In genomic region chr10:62508459-62508858, GRCm38 (mm10) we compare ENCODE assay signal across 8 mouse cellular contexts. TPM values are rescaled to one million over a fixed set of nuclear protein-coding genes. Genes with fewer than 3 reads are reported as not detected.
A peak's percentile ranks its signal among the peaks of the same experiment; 100 is the strongest.
DNase-seq lines count a peak whose midpoint lies in the region; ATAC-seq lines count a peak whose summit lies in the region.

No protein-coding gene starts in this region.

- no peaks in the 10 kb centered on the region for H3K4me1 ChIP-seq in neural tube, embryonic 11.5 days (ENCODE audit: control insufficient read depth, insufficient read depth, low read length)
- H3K4me1 ChIP-seq in erythroblast, embryonic 14.5 days (ENCODE audit: control insufficient read depth), result peaks cover 55% of the 10 kb centered on the region
- H3K4me1 ChIP-seq in limb, embryonic 11.5 days (ENCODE audit: control insufficient read depth, insufficient read depth, low read length), result no peaks in the 10 kb centered on the region
- no peaks in the 10 kb centered on the region for H3K4me1 ChIP-seq in midbrain, embryonic 15.5 days

- no peaks in the 10 kb centered on the region for H3K36me3 ChIP-seq in neural tube, embryonic 11.5 days (ENCODE audit: control insufficient read depth, insufficient read depth, low read length)
- H3K36me3 ChIP-seq in erythroblast, embryonic 14.5 days (ENCODE audit: control insufficient read depth), result no peaks in the 10 kb centered on the region
- H3K36me3 ChIP-seq in limb, embryonic 11.5 days (ENCODE audit: control insufficient read depth, insufficient read depth, low read length), result no peaks in the 10 kb centered on the region
- H3K36me3 ChIP-seq in midbrain, embryonic 15.5 days (replicated peaks), result no peaks in the 10 kb centered on the region

- no peaks in the 10 kb centered on the region for H3K27me3 ChIP-seq in neural tube, embryonic 11.5 days (ENCODE audit: control insufficient read depth, insufficient read depth, low read length)
- H3K27me3 ChIP-seq in erythroblast, embryonic 14.5 days (ENCODE audit: control insufficient read depth), result peaks cover 14% of the 10 kb centered on the region
- H3K27me3 ChIP-seq in limb, embryonic 11.5 days (ENCODE audit: control insufficient read depth, insufficient read depth, low read length), result peaks cover 3% of the 10 kb centered on the region; the same call in 1 of the 2 replicates
- H3K27me3 ChIP-seq in midbrain, embryonic 15.5 days (replicated peaks), result 0 out of 2 replicates have a peak, but pooled peaks cover 8% of the 10 kb centered on the region

- H3K4me3 ChIP-seq in neural tube, embryonic 11.5 days (ENCODE audit: low read depth, low read length), result no peak overlapping the region
- peak overlapping the region; percentile 65 for H3K4me3 ChIP-seq in erythroblast, embryonic 14.5 days (replicated peaks)
- peak overlapping the region; percentile 16 for H3K4me3 ChIP-seq in limb, embryonic 11.5 days (ENCODE audit: low read depth, low read length)
- H3K4me3 ChIP-seq in midbrain, embryonic 15.5 days, result peak overlapping the region; percentile 24

- no peak overlapping the region for H3K9ac ChIP-seq in neural tube, embryonic 11.5 days (ENCODE audit: low read length)
- 0 out of 2 replicates have a peak overlapping the region, but pooled peaks have one; percentile 7 for H3K9ac ChIP-seq in limb, embryonic 11.5 days (ENCODE audit: low read length)
- H3K9ac ChIP-seq in midbrain, embryonic 15.5 days, result no peak overlapping the region

- no peaks in the 10 kb centered on the region for H3K9me3 ChIP-seq in neural tube, embryonic 11.5 days (ENCODE audit: control insufficient read depth, low read length)
- H3K9me3 ChIP-seq in erythroblast, embryonic 14.5 days (ENCODE audit: control insufficient read depth, low read length), result no peaks in the 10 kb centered on the region
- H3K9me3 ChIP-seq in limb, embryonic 11.5 days (ENCODE audit: control insufficient read depth, low read length), result no peaks in the 10 kb centered on the region
- no peaks in the 10 kb centered on the region for H3K9me3 ChIP-seq in midbrain, embryonic 15.5 days

- peak overlapping the region; percentile 38 for H3K4me2 ChIP-seq in neural tube, embryonic 11.5 days (ENCODE audit: low read depth)
- H3K4me2 ChIP-seq in limb, embryonic 11.5 days (ENCODE audit: low read depth, severe bottlenecking), result peak overlapping the region; percentile 45
- H3K4me2 ChIP-seq in midbrain, embryonic 15.5 days, result peak overlapping the region; percentile 48

- DNase-seq in neural tube, embryonic 11.5 days (ENCODE audit: low spot score), result no peak
- no peak for DNase-seq in neural tube, embryonic 10.5 days (ENCODE audit: extremely low spot score, low spot score)
- peak; percentile 61 to 70 for DNase-seq in heart, postnatal 36 days
- peak; percentile 30 for DNase-seq in limb, embryonic 11.5 days (ENCODE audit: low spot score)
- DNase-seq in frontal cortex, postnatal 36 days (ENCODE audit: low spot score in 2 of 2), result no peak
- DNase-seq in natural killer cell, adult 2 months (ENCODE audit: low spot score in 2 of 2), result no peak

- intact Hi-C loops in heart, postnatal 36 days (cut with DNase I), result loop anchor here (10.0 kb wide), 1 partner anchor 286 kb away; the partner anchor contains the start of gene Ccar1

- 5% methylated on average over 11 of the region's 11 CpGs for WGBS in neural tube, embryonic 11.5 days
- WGBS in limb, embryonic 11.5 days, result 5% methylated on average over 11 of the region's 11 CpGs
- WGBS in midbrain, embryonic 15.5 days, result 8% methylated on average over 11 of the region's 11 CpGs

- H3K27ac ChIP-seq in neural tube, embryonic 11.5 days (ENCODE audit: low read depth, low read length), result no peak overlapping the region
- no peak overlapping the region for H3K27ac ChIP-seq in limb, embryonic 11.5 days (replicated peaks; ENCODE audit: low read depth, low read length)
- no peak overlapping the region for H3K27ac ChIP-seq in midbrain, embryonic 15.5 days

- no peak for ATAC-seq in neural tube, embryonic 11.5 days (ENCODE audit: insufficient read depth, low FRiP score, low TSS enrichment)
- no peak for ATAC-seq in limb, embryonic 11.5 days (ENCODE audit: insufficient number of reproducible peaks, low FRiP score, low TSS enrichment, low read depth)
- no peak for ATAC-seq in midbrain, embryonic 15.5 days (replicated peaks)

RNA-seq across cellular contexts. Expression of gene Srgn, which starts 18.8 kb away (rescaled TPM):
- 5.3 and 7.3 TPM in 2 replicates for polyA plus RNA-seq in neural tube, embryonic 11.5 days (2014; fragmentation: Nextera tagmentation; extraction: Ambion mirVana)
- 0.97 and 2.5 TPM in 2 replicates for polyA plus RNA-seq in erythroblast, embryonic 14.5 days (2012)
- 10 to 100 TPM; 45.2 to 51.5 TPM for total RNA-seq in heart, postnatal 36 days (2021)
- polyA plus RNA-seq in limb, embryonic 11.5 days (2014; fragmentation: Nextera tagmentation; extraction: Ambion mirVana), result 3.9 and 4.3 TPM in 2 replicates
- 10.5 and 12.1 TPM in 2 replicates for polyA plus RNA-seq in midbrain, embryonic 15.5 days (2015; fragmentation: Nextera tagmentation; extraction: Ambion mirVana)

RNA-seq across cellular contexts. Expression of gene Vps26a, which starts 21.9 kb away (rescaled TPM):
- 100 and 105 TPM in 2 replicates for polyA plus RNA-seq in neural tube, embryonic 11.5 days (2014; fragmentation: Nextera tagmentation; extraction: Ambion mirVana)
- 1.4 and 1.5 TPM in 2 replicates for polyA plus RNA-seq in erythroblast, embryonic 14.5 days (2012)
- total RNA-seq in heart, postnatal 36 days (2021), result 10 to 100 TPM; 46.5 to 46.6 TPM
- 81.3 and 82.3 TPM in 2 replicates for polyA plus RNA-seq in limb, embryonic 11.5 days (2014; fragmentation: Nextera tagmentation; extraction: Ambion mirVana)
- 52.6 and 55.0 TPM in 2 replicates for polyA plus RNA-seq in midbrain, embryonic 15.5 days (2015; fragmentation: Nextera tagmentation; extraction: Ambion mirVana)

RNA-seq across cellular contexts. Expression of gene Supv3l1, which starts 58.9 kb away (rescaled TPM):
- polyA plus RNA-seq in neural tube, embryonic 11.5 days (2014; fragmentation: Nextera tagmentation; extraction: Ambion mirVana), result 27.1 and 28.4 TPM in 2 replicates
- polyA plus RNA-seq in erythroblast, embryonic 14.5 days (2012), result 1.4 and 2.5 TPM in 2 replicates
- 10 to 100 TPM; 34.8 to 35.7 TPM for total RNA-seq in heart, postnatal 36 days (2021)
- polyA plus RNA-seq in limb, embryonic 11.5 days (2014; fragmentation: Nextera tagmentation; extraction: Ambion mirVana), result 30.2 and 34.5 TPM in 2 replicates
- polyA plus RNA-seq in midbrain, embryonic 15.5 days (2015; fragmentation: Nextera tagmentation; extraction: Ambion mirVana), result 19.8 and 21.1 TPM in 2 replicates

RNA-seq across cellular contexts. Expression of gene 4930507D05Rik, which starts 59.2 kb away (rescaled TPM):
- polyA plus RNA-seq in neural tube, embryonic 11.5 days (2014; fragmentation: Nextera tagmentation; extraction: Ambion mirVana), result 0.99 and 1.0 TPM in 2 replicates
- not detected in 2 replicates for polyA plus RNA-seq in erythroblast, embryonic 14.5 days (2012)
- under 1 TPM in 1 of 2 experiments, not detected in 1; 0.58 TPM for total RNA-seq in heart, postnatal 36 days (2021)
- 0.99 and 1.5 TPM in 2 replicates for polyA plus RNA-seq in limb, embryonic 11.5 days (2014; fragmentation: Nextera tagmentation; extraction: Ambion mirVana)
- 1.2 and 1.5 TPM in 2 replicates for polyA plus RNA-seq in midbrain, embryonic 15.5 days (2015; fragmentation: Nextera tagmentation; extraction: Ambion mirVana)

Comparison
In these comparisons a context has a peak if more than half of its experiments do, and no peak if none do; other contexts are left out.
1. DNase-seq: peak in heart, postnatal 36 days (2 of 2) and limb, embryonic 11.5 days (single experiment); none in neural tube, embryonic 11.5 days (single experiment), neural tube, embryonic 10.5 days (single experiment), frontal cortex, postnatal 36 days (0 of 2) and natural killer cell, adult 2 months (0 of 2).
2. RNA of gene Vps26a, which starts 21.9 kb away (polyA plus RNA-seq): 100 to 105 TPM in neural tube, embryonic 11.5 days, 81.3 to 82.3 TPM in limb, embryonic 11.5 days and 52.6 to 55.0 TPM in midbrain, embryonic 15.5 days; 1.4 to 1.5 TPM in erythroblast, embryonic 14.5 days; every median in the first group is over 10 times any median in the second.
3. Peak in every context shown above with its lines, with median percentiles within 50 percentile points of each other: H3K4me2 ChIP-seq.